Mouse (Mus musculus) bone marrow, adult 2 months (tissue): Measurements from ENCODE around the gene Cdkn2d.

Source experiments
- CTCF ChIP-seq: fragments of 200-500 bp; IDR thresholded peaks from 2 replicates; pipeline ENCODE4 v1.5.1; 2011; ENCODE audit warnings: low read length, control low read depth; ENCODE audit not compliant: control insufficient read depth, insufficient read depth
- POLR2A ChIP-seq: fragments of 200-500 bp; IDR thresholded peaks from 2 replicates; pipeline ENCODE4 v1.6.1; 2011; ENCODE audit warnings: low read depth, mild to moderate bottlenecking, control low read depth, low read length, borderline replicate concordance; ENCODE audit not compliant: control insufficient read depth

GRCm38 (mm10) chr9:21238733-21239464 lies 52.3 kb downstream of the Cdkn2d start, which contains the start of gene Keap1:
- TF ChIP-seq CTCF (no peak), POLR2A (peak; percentile 84)
